Mouse (Mus musculus): Measurements from ENCODE around the gene Sec13. TPM values are rescaled to one million over a fixed set of nuclear protein-coding genes. Genes with fewer than 3 reads are reported as not detected.

The Sec13 gene
- 288 and 296 TPM in 2 replicates for polyA plus RNA-seq (2015; fragmentation: Nextera tagmentation; extraction: Ambion mirVana)

- peak within 1 kb of the TSS; percentile 93 for H3K9ac ChIP-seq
- peaks cover 3% of the 10 kb centered on the region for H3K27me3 ChIP-seq
- peak within 1 kb of the TSS; percentile 68 for H3K27ac ChIP-seq
- peaks cover 9% of the 10 kb centered on the region for H3K4me1 ChIP-seq
- H3K4me2 ChIP-seq = peak within 1 kb of the TSS; percentile 86
- H3K36me3 ChIP-seq = peaks cover 31% of the 10 kb centered on the region
- 7% methylated on average over 41 of the region's 41 CpGs for WGBS
- H3K9me3 ChIP-seq = no peaks in the 10 kb centered on the region
- 0 out of 2 replicates have a peak, but pooled peaks have one; percentile 56 for ATAC-seq (ENCODE audit: insufficient number of reproducible peaks, insufficient read depth, low FRiP score, low TSS enrichment, low read depth)
- peak within 1 kb of the TSS; percentile 89 for H3K4me3 ChIP-seq
Observed at GRCm38 (mm10) chr6:113740236-113741217, at the start of gene Sec13. Sec13 (minus strand) TSS chr6:113740743.

GRCm38 (mm10) chr6:113787459-113787968 is 47.0 kb upstream of the Sec13 start:
- H3K4me1 ChIP-seq = peaks cover 15% of the 10 kb centered on the region
- 24% methylated on average over 6 of the region's 6 CpGs for WGBS
- H3K27me3 ChIP-seq = no peaks in the 10 kb centered on the region; the same call in 1 of the 2 replicates
- H3K9ac ChIP-seq = no peak overlapping the region
- no peak overlapping the region for H3K4me2 ChIP-seq
- no peak overlapping the region for H3K4me3 ChIP-seq
- H3K36me3 ChIP-seq = no peaks in the 10 kb centered on the region
- H3K9me3 ChIP-seq = no peaks in the 10 kb centered on the region
- no peak for ATAC-seq (ENCODE audit: insufficient number of reproducible peaks, insufficient read depth, low FRiP score, low TSS enrichment, low read depth)
- H3K27ac ChIP-seq = no peak overlapping the region

GRCm38 (mm10) chr6:113785658-113786057 is 45.1 kb upstream of the Sec13 start:
- H3K4me3 ChIP-seq = no peak overlapping the region
- H3K4me2 ChIP-seq = no peak overlapping the region
- peaks cover 15% of the 10 kb centered on the region for H3K4me1 ChIP-seq
- H3K27me3 ChIP-seq = no peaks in the 10 kb centered on the region; the same call in 1 of the 2 replicates
- ATAC-seq (ENCODE audit: insufficient number of reproducible peaks, insufficient read depth, low FRiP score, low TSS enrichment, low read depth) = no peak
- no peak overlapping the region for H3K27ac ChIP-seq
- no peak overlapping the region for H3K9ac ChIP-seq
- WGBS = 81% methylated on average over 7 of the region's 7 CpGs
- no peaks in the 10 kb centered on the region for H3K36me3 ChIP-seq
- no peaks in the 10 kb centered on the region for H3K9me3 ChIP-seq

GRCm38 (mm10) chr6:113778229-113778753 is 37.7 kb upstream of the Sec13 start:
- H3K27me3 ChIP-seq = no peaks in the 10 kb centered on the region
- no peaks in the 10 kb centered on the region for H3K36me3 ChIP-seq
- H3K4me3 ChIP-seq = no peak overlapping the region
- no peak overlapping the region for H3K9ac ChIP-seq
- 55% methylated on average over 7 of the region's 7 CpGs for WGBS
- no peak overlapping the region for H3K4me2 ChIP-seq
- no peak for ATAC-seq (ENCODE audit: insufficient number of reproducible peaks, insufficient read depth, low FRiP score, low TSS enrichment, low read depth)
- no peak overlapping the region for H3K27ac ChIP-seq
- no peaks in the 10 kb centered on the region for H3K4me1 ChIP-seq
- H3K9me3 ChIP-seq = no peaks in the 10 kb centered on the region

GRCm38 (mm10) chr6:113768804-113769203 is 28.3 kb upstream of the Sec13 start:
- Histone ChIP-seq H3K9me3 (no peaks in the 10 kb centered on the region), H3K4me1 (no peaks in the 10 kb centered on the region), H3K27me3 (no peaks in the 10 kb centered on the region), H3K4me3 (no peak overlapping the region), H3K36me3 (no peaks in the 10 kb centered on the region), H3K4me2 (no peak overlapping the region), H3K27ac (no peak overlapping the region), H3K9ac (no peak overlapping the region)
- ATAC-seq (ENCODE audit: insufficient number of reproducible peaks, insufficient read depth, low FRiP score, low TSS enrichment, low read depth) = no peak
- WGBS = 57% methylated on average over 11 of the region's 11 CpGs

GRCm38 (mm10) chr6:113761644-113762043 is 21.1 kb upstream of the Sec13 start:
- no peak overlapping the region for H3K4me3 ChIP-seq
- no peaks in the 10 kb centered on the region for H3K9me3 ChIP-seq
- peaks cover 4% of the 10 kb centered on the region; the same call in 1 of the 2 replicates for H3K27me3 ChIP-seq
- H3K36me3 ChIP-seq = no peaks in the 10 kb centered on the region
- no peak overlapping the region for H3K27ac ChIP-seq
- no peak overlapping the region for H3K4me2 ChIP-seq
- ATAC-seq (ENCODE audit: insufficient number of reproducible peaks, insufficient read depth, low FRiP score, low TSS enrichment, low read depth) = no peak
- 26% methylated on average over 7 of the region's 7 CpGs for WGBS
- no peak overlapping the region for H3K9ac ChIP-seq
- no peaks in the 10 kb centered on the region for H3K4me1 ChIP-seq

GRCm38 (mm10) chr6:113749119-113749685 is 8.7 kb upstream of the Sec13 start:
- Histone ChIP-seq H3K36me3 (no peaks in the 10 kb centered on the region), H3K9me3 (no peaks in the 10 kb centered on the region), H3K4me1 (no peaks in the 10 kb centered on the region), H3K27ac (no peak overlapping the region), H3K9ac (no peak overlapping the region), H3K27me3 (peaks cover 31% of the 10 kb centered on the region), H3K4me3 (no peak overlapping the region), H3K4me2 (no peak overlapping the region)
- ATAC-seq (ENCODE audit: insufficient number of reproducible peaks, insufficient read depth, low FRiP score, low TSS enrichment, low read depth) = no peak
- 57% methylated on average over 17 of the region's 17 CpGs for WGBS

GRCm38 (mm10) chr6:113748351-113748750 is 7.8 kb upstream of the Sec13 start:
- no peaks in the 10 kb centered on the region for H3K9me3 ChIP-seq
- ATAC-seq (ENCODE audit: insufficient number of reproducible peaks, insufficient read depth, low FRiP score, low TSS enrichment, low read depth) = no peak
- no peak overlapping the region for H3K9ac ChIP-seq
- H3K4me2 ChIP-seq = peak overlapping the region; percentile 38
- H3K27ac ChIP-seq = no peak overlapping the region
- 34% methylated on average over 26 of the region's 26 CpGs for WGBS
- H3K4me3 ChIP-seq = peak overlapping the region; percentile 12
- no peaks in the 10 kb centered on the region for H3K36me3 ChIP-seq
- H3K27me3 ChIP-seq = peaks cover 34% of the 10 kb centered on the region
- H3K4me1 ChIP-seq = no peaks in the 10 kb centered on the region

- WGBS = 84% methylated on average over 14 of the region's 14 CpGs
- ATAC-seq (ENCODE audit: insufficient number of reproducible peaks, insufficient read depth, low FRiP score, low TSS enrichment, low read depth) = no peak
Observed at GRCm38 (mm10) chr6:113747284-113747683, 6.7 kb upstream of the Sec13 start.

GRCm38 (mm10) chr6:113745117-113745516 is 4.6 kb upstream of the Sec13 start:
- H3K9ac ChIP-seq = no peak overlapping the region
- no peaks in the 10 kb centered on the region for H3K9me3 ChIP-seq
- H3K27me3 ChIP-seq = peaks cover 31% of the 10 kb centered on the region
- H3K27ac ChIP-seq = no peak overlapping the region
- no peak overlapping the region for H3K4me3 ChIP-seq
- no peaks in the 10 kb centered on the region for H3K36me3 ChIP-seq
- ATAC-seq (ENCODE audit: insufficient number of reproducible peaks, insufficient read depth, low FRiP score, low TSS enrichment, low read depth) = no peak
- no peaks in the 10 kb centered on the region for H3K4me1 ChIP-seq
- H3K4me2 ChIP-seq = no peak overlapping the region

More at GRCm38 (mm10) chr6:113747284-113747683, 6.7 kb upstream of the Sec13 start:
- Histone ChIP-seq H3K36me3 (no peaks in the 10 kb centered on the region), H3K27me3 (peaks cover 34% of the 10 kb centered on the region), H3K4me2 (no peak overlapping the region), H3K9ac (no peak overlapping the region), H3K4me1 (no peaks in the 10 kb centered on the region), H3K4me3 (no peak overlapping the region), H3K27ac (no peak overlapping the region), H3K9me3 (no peaks in the 10 kb centered on the region)

GRCm38 (mm10) chr6:113743111-113743510 is 2.6 kb upstream of the Sec13 start:
- Histone ChIP-seq H3K27me3 (peaks cover 12% of the 10 kb centered on the region), H3K9ac (no peak overlapping the region), H3K4me3 (no peak overlapping the region), H3K36me3 (peaks cover 7% of the 10 kb centered on the region), H3K9me3 (no peaks in the 10 kb centered on the region), H3K4me1 (peaks cover 9% of the 10 kb centered on the region), H3K4me2 (no peak overlapping the region), H3K27ac (no peak overlapping the region)
- WGBS = 43% methylated on average over 1 of the region's 1 CpGs
- no peak for ATAC-seq (ENCODE audit: insufficient number of reproducible peaks, insufficient read depth, low FRiP score, low TSS enrichment, low read depth)
